ENCODE assay signal across 7 mouse cellular contexts in genomic region chr4:31937376-31938281, GRCm38 (mm10). TPM values are rescaled to one million over a fixed set of nuclear protein-coding genes. Genes with fewer than 3 reads are reported as not detected.
A peak's percentile ranks its signal among the peaks of the same experiment; 100 is the strongest.
DNase-seq lines count a peak whose midpoint lies in the region; ATAC-seq lines count a peak whose summit lies in the region.

No protein-coding gene starts in this region.

- peak; percentile 73 for ATAC-seq in granulocyte monocyte progenitor cell, adult 5-6 weeks (replicated peaks; ENCODE audit: poor library complexity, severe bottlenecking)
- peak; percentile 75 for ATAC-seq in kidney, embryonic 14.5 days (ENCODE audit: low FRiP score, low TSS enrichment)
- ATAC-seq in erythroid progenitor cell, adult 5-6 weeks (replicated peaks; ENCODE audit: low FRiP score, poor library complexity, severe bottlenecking) = no peak

- H3K27me3 ChIP-seq in kidney, embryonic 14.5 days (ENCODE audit: control insufficient read depth, insufficient read depth, low read length) = no peaks in the 10 kb centered on the region
- H3K27me3 ChIP-seq in midbrain, embryonic 10.5 days (ENCODE audit: low read depth, poor library complexity, severe bottlenecking) = peaks cover 83% of the 10 kb centered on the region

- H3K9ac ChIP-seq in kidney, embryonic 14.5 days (ENCODE audit: low read depth, low read length) = peak overlapping the region; percentile 67

- H3K36me3 ChIP-seq in kidney, embryonic 14.5 days (ENCODE audit: control insufficient read depth, insufficient read depth, low read length) = no peaks in the 10 kb centered on the region
- no peaks in the 10 kb centered on the region for H3K36me3 ChIP-seq in midbrain, embryonic 10.5 days

- peak; percentile 4 for DNase-seq in lung, postnatal 10 days
- no peak for DNase-seq in lung, postnatal 14 days
- DNase-seq in embryo, embryonic 9.5 days (ENCODE audit: extremely low spot score) = peak; percentile 66
- peak; percentile 65 for DNase-seq in midbrain, embryonic 10.5 days (ENCODE audit: low spot score)

- peak overlapping the region; percentile 3; the same call in 1 of the 2 replicates for H3K27ac ChIP-seq in kidney, embryonic 14.5 days (ENCODE audit: low read depth, low read length)
- peak overlapping the region; percentile 83 for H3K27ac ChIP-seq in midbrain, embryonic 10.5 days (replicated peaks)

- H3K4me2 ChIP-seq in kidney, embryonic 14.5 days (replicated peaks; ENCODE audit: low read depth, low read length) = peak overlapping the region; percentile 69

- WGBS in kidney, embryonic 14.5 days = 3% methylated on average over 36 of the region's 36 CpGs
- 2% methylated on average over 36 of the region's 36 CpGs for WGBS in midbrain, embryonic 10.5 days

- H3K9me3 ChIP-seq in kidney, embryonic 14.5 days (ENCODE audit: control insufficient read depth, low read length) = no peaks in the 10 kb centered on the region
- H3K9me3 ChIP-seq in midbrain, embryonic 10.5 days (replicated peaks) = no peaks in the 10 kb centered on the region

- peak overlapping the region; percentile 40 for H3K4me3 ChIP-seq in kidney, embryonic 14.5 days (ENCODE audit: low read length)
- peak overlapping the region; percentile 56 for H3K4me3 ChIP-seq in midbrain, embryonic 10.5 days

- H3K4me1 ChIP-seq in kidney, embryonic 14.5 days (ENCODE audit: control insufficient read depth, insufficient read depth, low read length) = peaks cover 11% of the 10 kb centered on the region; the same call in 1 of the 2 replicates
- peaks cover 31% of the 10 kb centered on the region for H3K4me1 ChIP-seq in midbrain, embryonic 10.5 days

RNA-seq across cellular contexts. Expression of gene Map3k7, which starts 26.3 kb away (rescaled TPM):
- total RNA-seq in granulocyte monocyte progenitor cell, adult 5-6 weeks (2014; fragmentation: Nextera tagmentation) = 35.6 and 36.0 TPM in 2 replicates
- total RNA-seq in granulocyte monocyte progenitor cell, adult 5-6 weeks (2017) = 27.3 and 29.7 TPM in 2 replicates
- polyA plus RNA-seq in kidney, embryonic 14.5 days (2014; fragmentation: Nextera tagmentation; extraction: Ambion mirVana) = 19.8 and 49.5 TPM in 2 replicates
- 36.1 and 39.1 TPM in 2 replicates for polyA plus RNA-seq in midbrain, embryonic 10.5 days (2016; fragmentation: Nextera tagmentation; extraction: Ambion mirVana)
- 29.2 and 53.7 TPM in 2 replicates for total RNA-seq in erythroid progenitor cell, adult 5-6 weeks (2015; ENCODE audit: low replicate concordance)
- total RNA-seq in erythroid progenitor cell, adult 5-6 weeks (2017; ENCODE audit: low replicate concordance) = 33.8 and 34.4 TPM in 2 replicates
